Mouse (Mus musculus) hindlimb bud, embryonic 11.5 days (tissue): ENCODE measurements at regions not wholly inside any gene's neighbourhood (a gene's known extent, or its start where the extent isn't known, plus 50 kb on each side); places are given as distances from the start of the nearest gene placed in this dataset.

Source experiments
- DNase-seq: peaks from one replicate; pipeline ENCODE4 v3.0.0-alpha.2; 2012; ENCODE audit warnings: low read depth, low spot score; ENCODE audit errors: extremely low spot score

DNA sequence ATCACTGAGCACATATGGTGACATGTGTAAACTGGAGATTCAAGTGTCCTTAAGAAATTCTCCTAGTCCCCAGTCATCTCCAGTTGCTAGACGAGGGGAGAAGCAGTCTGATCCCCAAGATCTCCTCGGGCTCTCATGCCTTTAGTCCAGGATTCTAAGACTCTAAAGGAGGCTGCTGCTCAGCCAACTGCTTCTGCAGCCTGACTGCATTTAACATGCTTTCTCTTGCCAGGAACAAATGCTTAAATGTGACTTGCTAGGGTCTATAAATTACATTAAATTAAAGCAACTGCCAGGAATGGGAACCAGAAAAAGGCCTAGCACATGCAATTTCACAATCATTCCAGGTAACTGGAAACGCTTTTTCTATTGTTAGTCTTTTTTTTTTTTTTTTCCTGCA lies 599.8 kb upstream of the Gcfc2 start:
- DNase-seq: no peak

GRCm38 (mm10) chr6:81363969-81364529 lies 559.4 kb upstream of the Gcfc2 start:
- no peak for DNase-seq

DNA sequence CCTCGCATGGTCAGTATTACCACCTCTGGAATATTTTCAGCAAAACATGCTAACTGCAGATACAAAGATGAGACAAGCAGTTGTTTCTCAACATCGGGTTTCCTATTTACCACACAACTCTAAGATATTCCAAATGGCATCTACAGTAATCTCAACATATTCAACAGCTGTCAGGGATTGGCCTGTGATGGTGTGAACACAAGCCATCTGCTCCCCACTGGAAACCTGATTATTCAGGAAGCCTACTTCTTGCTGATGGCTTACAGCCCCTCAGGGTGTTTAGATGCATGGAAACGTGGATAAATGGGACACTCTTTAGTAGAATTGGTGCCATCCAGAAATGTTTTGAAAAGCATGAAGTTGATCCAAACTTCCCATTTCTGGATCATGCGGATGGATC lies 535.0 kb upstream of the Gcfc2 start:
- DNase-seq: no peak

- no peak for DNase-seq
These were observed 520.3 kb upstream of the Gcfc2 start for GRCm38 (mm10) chr6:81403122-81403521.

DNA sequence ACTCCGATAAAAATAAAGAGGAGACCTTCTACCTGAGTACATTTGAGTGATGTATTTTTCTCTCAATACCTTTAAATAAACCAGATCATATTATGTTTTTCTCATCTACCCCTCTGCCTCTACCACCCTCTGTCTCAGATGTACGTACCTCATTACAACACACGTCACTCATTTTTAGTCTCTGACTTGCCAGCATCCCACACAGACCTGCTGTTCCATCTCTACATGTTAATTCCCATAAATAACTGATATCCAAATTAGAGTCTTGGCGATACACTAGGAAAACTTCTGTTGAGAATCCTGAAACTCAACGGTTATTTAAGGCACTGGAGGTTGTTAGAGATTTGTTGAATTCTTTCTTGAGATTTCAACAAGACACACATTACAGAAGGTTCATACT lies 509.9 kb upstream of the Gcfc2 start:
- DNase-seq: no peak

DNA sequence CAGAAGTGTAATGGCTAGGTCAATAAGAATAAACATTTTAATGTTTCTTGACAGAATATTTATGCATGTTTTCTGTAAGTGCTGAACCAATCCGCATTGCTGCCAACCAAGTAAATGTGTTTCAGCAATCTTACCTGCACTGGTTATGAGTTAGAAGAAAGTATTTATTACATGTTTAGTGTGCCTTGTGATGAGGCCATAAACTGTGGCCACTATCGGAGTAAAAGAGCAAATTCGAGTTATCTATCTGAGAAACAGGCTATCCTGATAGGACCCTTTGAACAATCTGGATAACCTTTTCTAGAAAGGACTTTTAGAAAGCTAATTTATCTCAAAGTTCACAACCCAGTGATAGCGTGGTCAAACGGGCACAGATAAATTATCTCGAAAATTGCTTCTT lies 488.7 kb upstream of the Gcfc2 start:
- no peak for DNase-seq

GRCm38 (mm10) chr6:81438951-81439722 lies 484.3 kb upstream of the Gcfc2 start:
- no peak for DNase-seq

GRCm38 (mm10) chr6:81441396-81441795 lies 482.1 kb upstream of the Gcfc2 start:
- no peak for DNase-seq

- no peak for DNase-seq
These were observed 477.3 kb upstream of the Gcfc2 start for GRCm38 (mm10) chr6:81446019-81446800.

DNA sequence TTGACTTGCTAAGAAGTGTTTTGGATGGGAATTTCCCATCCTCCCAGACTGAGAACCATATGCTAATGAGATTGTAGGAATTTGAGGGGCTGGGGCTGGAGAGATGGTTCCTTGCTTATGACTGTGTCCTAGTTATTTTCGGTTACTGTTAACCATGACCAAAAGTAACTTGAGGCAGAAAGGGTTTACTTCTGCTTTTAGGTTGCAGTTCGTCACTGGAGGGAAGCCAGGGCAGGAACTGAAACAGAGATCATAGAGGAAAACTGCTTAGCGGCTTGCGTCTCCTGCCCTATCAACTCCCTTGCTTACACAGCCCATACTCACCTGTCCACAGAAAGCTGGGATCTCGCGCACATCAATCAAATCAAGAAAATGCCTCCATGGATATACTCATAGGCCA lies 475.8 kb upstream of the Gcfc2 start:
- DNase-seq: no peak

DNA sequence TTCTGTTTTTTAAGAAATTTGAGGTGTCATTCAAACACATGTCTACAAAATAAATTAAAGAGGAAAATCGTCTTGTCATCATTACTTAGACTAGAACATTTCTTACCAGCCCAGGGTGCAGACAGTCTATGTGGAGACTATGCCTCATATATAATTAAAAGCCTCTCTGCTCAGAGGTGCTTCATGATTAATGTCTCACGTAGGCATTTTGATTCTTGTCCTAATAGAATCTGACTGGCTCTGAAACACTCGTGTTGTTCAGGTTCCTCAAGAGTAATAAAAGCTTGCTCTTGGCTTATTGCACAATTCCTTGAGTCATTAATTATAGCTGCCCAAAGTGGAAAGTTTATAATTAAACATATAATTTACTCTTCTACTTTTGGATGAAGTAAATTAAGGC lies 475.1 kb upstream of the Gcfc2 start:
- DNase-seq: no peak

DNA sequence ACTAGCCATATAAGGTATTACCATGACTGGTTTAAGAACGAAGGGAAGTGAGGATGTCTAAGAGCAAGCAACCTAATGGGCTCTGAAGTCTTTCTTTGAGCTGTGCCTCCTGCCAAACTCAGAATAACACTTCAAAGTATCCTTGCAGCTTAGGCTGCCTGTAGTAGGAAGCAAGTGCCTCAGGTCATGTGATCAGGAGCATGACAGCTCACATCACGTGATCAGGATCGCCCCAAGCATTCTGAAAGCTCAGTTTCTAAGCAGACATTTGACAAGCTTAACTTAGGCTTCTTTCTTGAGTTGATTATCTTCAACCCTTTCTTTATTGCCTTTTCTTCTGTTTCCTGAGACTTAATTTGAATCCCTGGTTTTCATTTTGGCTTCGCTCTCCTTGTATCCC lies 462.4 kb upstream of the Gcfc2 start:
- DNase-seq: no peak

DNA sequence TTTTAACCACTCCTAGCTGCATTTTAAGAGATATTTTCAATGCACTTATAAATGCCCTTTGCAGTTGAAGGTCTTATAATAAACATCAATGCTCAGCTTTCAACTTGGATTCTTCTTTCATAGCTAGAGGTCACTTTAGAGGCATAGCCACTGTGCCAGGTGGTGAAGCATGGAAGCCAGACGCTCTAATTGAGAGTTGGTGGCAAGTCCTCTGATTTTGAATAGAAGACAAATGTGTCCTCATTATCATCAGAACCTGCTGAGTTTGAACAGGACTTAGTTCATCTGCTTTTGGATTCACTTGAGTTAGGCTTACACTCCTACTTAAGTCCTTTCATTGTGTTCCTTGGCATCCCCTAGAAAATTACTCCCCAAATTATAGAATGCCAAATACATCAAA lies 459.0 kb upstream of the Gcfc2 start:
- no peak for DNase-seq

GRCm38 (mm10) chr6:81466536-81466935 lies 456.9 kb upstream of the Gcfc2 start:
- no peak for DNase-seq

GRCm38 (mm10) chr6:81471340-81471955 lies 452.0 kb upstream of the Gcfc2 start:
- no peak for DNase-seq

DNA sequence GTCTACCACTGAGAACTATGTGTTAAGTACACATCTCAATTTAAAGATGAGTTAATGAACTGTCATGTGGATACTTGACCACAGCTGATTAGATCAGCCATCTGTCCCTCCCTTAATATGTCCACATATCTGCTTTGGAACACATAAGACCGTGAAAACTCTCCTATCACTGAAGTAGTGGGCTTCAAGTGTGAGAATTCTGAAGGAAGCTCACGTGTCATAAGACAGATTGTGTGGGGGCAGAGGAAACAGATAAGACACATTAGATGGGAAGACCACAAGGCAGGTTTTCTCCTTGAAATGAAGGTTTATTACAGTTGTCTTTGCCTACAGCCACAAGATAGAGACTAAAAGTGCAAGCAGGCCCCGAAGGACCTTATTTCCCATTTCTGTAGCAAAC lies 451.0 kb upstream of the Gcfc2 start:
- DNase-seq: no peak

GRCm38 (mm10) chr6:81474786-81475185 lies 448.7 kb upstream of the Gcfc2 start:
- DNase-seq: no peak

DNA sequence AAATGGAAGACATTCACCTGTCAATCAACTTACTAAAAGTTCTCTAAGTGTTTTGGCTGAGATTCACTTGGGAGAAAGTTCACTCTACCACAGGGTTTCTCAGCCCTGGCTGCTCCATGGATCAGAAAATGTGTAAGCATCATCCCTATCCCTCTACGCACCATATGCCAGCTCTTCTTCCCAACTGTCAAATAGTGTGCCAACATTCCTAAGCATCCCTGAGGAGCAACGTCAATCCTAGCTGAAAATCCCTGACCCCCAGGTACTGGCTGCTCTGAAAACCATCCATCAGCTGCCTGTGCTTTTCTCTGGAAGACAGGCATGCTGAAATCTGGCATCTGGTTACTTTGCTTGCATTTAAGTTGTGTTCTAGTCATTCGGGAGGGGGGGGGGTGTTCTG lies 436.5 kb upstream of the Gcfc2 start:
- DNase-seq: no peak

- DNase-seq: no peak
These were observed 427.2 kb upstream of the Gcfc2 start for GRCm38 (mm10) chr6:81496239-81496638.

GRCm38 (mm10) chr6:81517185-81517584 lies 406.3 kb upstream of the Gcfc2 start:
- DNase-seq: no peak

DNA sequence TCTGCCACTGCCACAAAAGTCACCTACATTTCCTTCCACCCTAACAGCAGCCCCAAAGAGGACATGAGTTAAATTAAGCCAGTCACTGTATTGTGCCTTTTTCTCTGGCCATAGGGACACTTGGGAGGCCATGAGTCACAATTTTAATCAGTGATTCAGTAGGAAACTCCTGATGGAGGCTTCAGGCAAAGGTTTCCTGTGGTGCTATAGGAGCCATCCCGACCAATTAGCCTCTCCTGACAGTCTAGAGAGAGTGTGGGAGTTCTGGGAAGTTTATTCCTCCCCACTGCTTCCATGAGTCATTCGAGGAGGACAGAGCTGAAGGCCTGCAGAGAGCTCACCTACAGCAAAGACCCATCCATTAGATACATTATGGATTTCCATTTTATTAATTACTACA lies 361.2 kb upstream of the Gcfc2 start:
- DNase-seq: no peak

GRCm38 (mm10) chr6:81563192-81563591 lies 360.3 kb upstream of the Gcfc2 start:
- no peak for DNase-seq
